Mouse (Mus musculus): ENCODE results near the gene Vrk3.

DNA sequence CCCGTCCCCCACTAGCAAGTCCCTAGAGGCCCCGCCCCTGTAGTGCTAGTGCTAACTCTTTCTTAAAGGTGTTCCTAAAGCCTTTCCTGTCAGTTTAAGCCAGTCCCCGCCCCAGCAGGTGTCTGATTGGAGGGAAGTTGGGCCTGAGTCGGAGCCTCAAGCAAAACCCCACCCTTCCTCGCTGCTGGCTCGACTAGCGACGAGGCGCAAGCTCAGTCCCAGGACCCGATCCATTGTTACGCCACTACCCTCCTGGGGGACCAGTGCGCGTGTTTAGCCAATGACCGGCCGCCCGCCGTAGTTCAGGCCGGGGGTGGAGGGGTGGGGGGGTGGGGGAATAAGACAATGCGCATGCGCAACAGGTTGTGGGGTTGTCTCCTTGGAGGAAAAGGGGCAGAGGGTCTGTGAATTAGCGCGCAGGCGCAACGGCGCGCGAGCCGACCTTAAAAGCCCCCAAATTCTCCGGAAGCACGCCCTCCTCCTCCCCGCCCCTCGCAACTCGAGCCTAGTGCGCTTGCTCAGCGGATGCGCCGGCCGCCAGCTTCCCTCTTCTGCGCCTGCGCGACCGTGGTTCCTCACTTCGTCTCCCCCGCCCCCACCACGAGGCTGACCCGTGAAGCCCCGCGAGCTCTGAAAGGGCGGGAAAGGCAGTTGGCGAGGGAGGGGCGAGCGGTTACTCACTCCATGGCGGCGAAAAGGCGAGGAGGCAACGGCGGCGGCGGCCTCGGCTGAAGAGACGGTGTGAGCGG is 67.7 kb downstream of the Vrk3 start, which contains the start of the genes Nup62 and Il4i1:
- TF ChIP-seq CTCF (IDR thresholded peaks at IDR 0.05; ENCODE audit: low read depth) (no peak; the same call in 1 of the 2 replicates), EP300 (IDR thresholded peaks at IDR 0.05; ENCODE audit: low read depth) (peak; percentile 46; the same call in 1 of the 2 replicates)
